Mouse (Mus musculus): ENCODE data around the gene Iqcn. TPM values are rescaled to one million over a fixed set of nuclear protein-coding genes. Genes with fewer than 3 reads are reported as not detected.

Iqcn gene
- 0.09 TPM in 2 replicates for polyA plus RNA-seq (2015; fragmentation: Nextera tagmentation; extraction: Ambion mirVana)

- H3K27me3 ChIP-seq = no peaks in the 10 kb centered on the region
- peak within 1 kb of the TSS; percentile 47 for H3K27ac ChIP-seq (replicated peaks)
- H3K4me3 ChIP-seq = peak within 1 kb of the TSS; percentile 95; the same call in 1 of the 2 replicates
- peak within 1 kb of the TSS; percentile 61 for H3K4me2 ChIP-seq
- WGBS = 95% methylated on average over 3 of the region's 3 CpGs
- H3K36me3 ChIP-seq = no peaks in the 10 kb centered on the region
- ATAC-seq (ENCODE audit: low FRiP score, low read depth) = no peak
- H3K9me3 ChIP-seq = no peaks in the 10 kb centered on the region
- H3K4me1 ChIP-seq (replicated peaks) = peaks cover 34% of the 10 kb centered on the region
- H3K9ac ChIP-seq = no peak within 1 kb of the TSS
Measured at GRCm38 (mm10) chr8:70703287-70703686, at the start of gene Iqcn. Iqcn (plus strand) TSS chr8:70703457.

- no peak overlapping the region for H3K9ac ChIP-seq
- H3K4me2 ChIP-seq = no peak overlapping the region
- H3K4me3 ChIP-seq = no peak overlapping the region
- H3K36me3 ChIP-seq = peaks cover 7% of the 10 kb centered on the region; the same call in 1 of the 2 replicates
- ATAC-seq (ENCODE audit: low FRiP score, low read depth) = no peak
- H3K9me3 ChIP-seq = no peaks in the 10 kb centered on the region
- no peaks in the 10 kb centered on the region for H3K27me3 ChIP-seq
- peaks cover 35% of the 10 kb centered on the region for H3K4me1 ChIP-seq (replicated peaks)
- no peak overlapping the region for H3K27ac ChIP-seq (replicated peaks)
- WGBS = 76% methylated on average over 1 of the region's 1 CpGs
Measured at GRCm38 (mm10) chr8:70654121-70654520, 49.1 kb upstream of the Iqcn start.

- Histone ChIP-seq H3K4me2 (no peak overlapping the region), H3K9ac (no peak overlapping the region), H3K4me3 (no peak overlapping the region), H3K36me3 (peaks cover 7% of the 10 kb centered on the region; the same call in 1 of the 2 replicates), H3K27me3 (no peaks in the 10 kb centered on the region), H3K27ac (replicated peaks) (peak overlapping the region; percentile 82), H3K4me1 (replicated peaks) (peaks cover 37% of the 10 kb centered on the region), H3K9me3 (no peaks in the 10 kb centered on the region)
- no peak for ATAC-seq (ENCODE audit: low FRiP score, low read depth)
- 25% methylated on average over 2 of the region's 2 CpGs for WGBS
Measured at GRCm38 (mm10) chr8:70655469-70655868, 47.8 kb upstream of the Iqcn start.

- no peaks in the 10 kb centered on the region for H3K9me3 ChIP-seq
- H3K27ac ChIP-seq (replicated peaks) = peak overlapping the region; percentile 82
- H3K9ac ChIP-seq = no peak overlapping the region
- peak overlapping the region; percentile 26; the same call in 1 of the 2 replicates for H3K4me2 ChIP-seq
- 0 out of 2 replicates have a peak, but pooled peaks have one; percentile 13 for ATAC-seq (ENCODE audit: low FRiP score, low read depth)
- H3K36me3 ChIP-seq = peaks cover 7% of the 10 kb centered on the region; the same call in 1 of the 2 replicates
- H3K4me3 ChIP-seq = no peak overlapping the region
- no peaks in the 10 kb centered on the region for H3K27me3 ChIP-seq
- WGBS = 16% methylated on average over 13 of the region's 13 CpGs
- peaks cover 39% of the 10 kb centered on the region for H3K4me1 ChIP-seq (replicated peaks)
Measured at GRCm38 (mm10) chr8:70656193-70656790, 47.0 kb upstream of the Iqcn start.

- Histone ChIP-seq H3K4me2 (peak overlapping the region; percentile 96), H3K36me3 (0 out of 2 replicates have a peak, but pooled peaks cover 4% of the 10 kb centered on the region), H3K4me3 (no peak overlapping the region), H3K9ac (no peak overlapping the region), H3K27ac (replicated peaks) (peak overlapping the region; percentile 82), H3K27me3 (no peaks in the 10 kb centered on the region), H3K4me1 (replicated peaks) (peaks cover 39% of the 10 kb centered on the region), H3K9me3 (no peaks in the 10 kb centered on the region)
- ATAC-seq (ENCODE audit: low FRiP score, low read depth) = no peak
- 88% methylated on average over 3 of the region's 3 CpGs for WGBS
Measured at GRCm38 (mm10) chr8:70657214-70657613, 46.0 kb upstream of the Iqcn start.

- Histone ChIP-seq H3K27ac (replicated peaks) (peak overlapping the region; percentile 82; the same call in 1 of the 2 replicates), H3K36me3 (0 out of 2 replicates have a peak, but pooled peaks cover 4% of the 10 kb centered on the region), H3K9ac (no peak overlapping the region), H3K4me2 (peak overlapping the region; percentile 96), H3K4me3 (peak overlapping the region; percentile 78; the same call in 1 of the 2 replicates), H3K4me1 (replicated peaks) (peaks cover 39% of the 10 kb centered on the region), H3K9me3 (no peaks in the 10 kb centered on the region), H3K27me3 (no peaks in the 10 kb centered on the region)
- 32% methylated on average over 2 of the region's 2 CpGs for WGBS
- no peak for ATAC-seq (ENCODE audit: low FRiP score, low read depth)
Measured at GRCm38 (mm10) chr8:70657739-70658138, 45.5 kb upstream of the Iqcn start.

- under 1% methylated on average over 31 of the region's 31 CpGs for WGBS
- peak overlapping the region; percentile 70 for H3K9ac ChIP-seq
- peaks cover 39% of the 10 kb centered on the region for H3K4me1 ChIP-seq (replicated peaks)
- peak overlapping the region; percentile 65 for H3K27ac ChIP-seq (replicated peaks)
- H3K9me3 ChIP-seq = no peaks in the 10 kb centered on the region
- H3K36me3 ChIP-seq = 0 out of 2 replicates have a peak, but pooled peaks cover 4% of the 10 kb centered on the region
- H3K4me2 ChIP-seq = peak overlapping the region; percentile 96
- H3K27me3 ChIP-seq = no peaks in the 10 kb centered on the region
- peak overlapping the region; percentile 78 for H3K4me3 ChIP-seq
- peak; percentile 55; the same call in 1 of the 2 replicates for ATAC-seq (ENCODE audit: low FRiP score, low read depth)
Measured at GRCm38 (mm10) chr8:70658897-70659603, 44.2 kb upstream of the Iqcn start.

- ATAC-seq (ENCODE audit: low FRiP score, low read depth) = peak; percentile 90
- H3K4me2 ChIP-seq = peak overlapping the region; percentile 96
- H3K4me3 ChIP-seq = peak overlapping the region; percentile 78
- 0 out of 2 replicates have a peak, but pooled peaks cover 4% of the 10 kb centered on the region for H3K36me3 ChIP-seq
- peaks cover 39% of the 10 kb centered on the region for H3K4me1 ChIP-seq (replicated peaks)
- peak overlapping the region; percentile 70 for H3K9ac ChIP-seq
- H3K9me3 ChIP-seq = no peaks in the 10 kb centered on the region
- WGBS = under 1% methylated on average over 42 of the region's 44 CpGs
- peak overlapping the region; percentile 65 for H3K27ac ChIP-seq (replicated peaks)
- H3K27me3 ChIP-seq = no peaks in the 10 kb centered on the region
Measured at GRCm38 (mm10) chr8:70659604-70660272, 43.5 kb upstream of the Iqcn start.

- H3K4me1 ChIP-seq (replicated peaks) = peaks cover 37% of the 10 kb centered on the region
- H3K9me3 ChIP-seq = no peaks in the 10 kb centered on the region
- 4% methylated on average over 14 of the region's 14 CpGs for WGBS
- no peaks in the 10 kb centered on the region for H3K27me3 ChIP-seq
- peak; percentile 36 for ATAC-seq (ENCODE audit: low FRiP score, low read depth)
- 0 out of 2 replicates have a peak, but pooled peaks cover 3% of the 10 kb centered on the region for H3K36me3 ChIP-seq
- H3K9ac ChIP-seq = peak within 1 kb of the TSS; percentile 70
- H3K4me2 ChIP-seq = peak within 1 kb of the TSS; percentile 96
- peak within 1 kb of the TSS; percentile 78 for H3K4me3 ChIP-seq
- peak within 1 kb of the TSS; percentile 65 for H3K27ac ChIP-seq (replicated peaks)
Measured at GRCm38 (mm10) chr8:70660273-70660725, 43.0 kb upstream of the Iqcn start, which contains the start of gene Pgpep1. Pgpep1 (minus strand) TSS chr8:70660388.

GRCm38 (mm10) chr8:70663691-70664090 is 39.6 kb upstream of the Iqcn start:
- 36% methylated on average over 4 of the region's 4 CpGs for WGBS

GRCm38 (mm10) chr8:70664631-70665030 is 38.6 kb upstream of the Iqcn start:
- WGBS = 79% methylated on average over 3 of the region's 3 CpGs
- no peak overlapping the region for H3K4me3 ChIP-seq
- ATAC-seq (ENCODE audit: low FRiP score, low read depth) = no peak
- no peak overlapping the region for H3K4me2 ChIP-seq
- H3K27ac ChIP-seq (replicated peaks) = no peak overlapping the region
- H3K9me3 ChIP-seq = no peaks in the 10 kb centered on the region
- H3K9ac ChIP-seq = no peak overlapping the region
- no peaks in the 10 kb centered on the region for H3K27me3 ChIP-seq
- no peaks in the 10 kb centered on the region for H3K36me3 ChIP-seq
- peaks cover 10% of the 10 kb centered on the region for H3K4me1 ChIP-seq (replicated peaks)

More at GRCm38 (mm10) chr8:70663691-70664090, 39.6 kb upstream of the Iqcn start:
- H3K27me3 ChIP-seq = no peaks in the 10 kb centered on the region
- H3K27ac ChIP-seq (replicated peaks) = peak overlapping the region; percentile 66
- H3K4me1 ChIP-seq (replicated peaks) = peaks cover 16% of the 10 kb centered on the region
- no peak overlapping the region for H3K9ac ChIP-seq
- H3K9me3 ChIP-seq = no peaks in the 10 kb centered on the region
- H3K36me3 ChIP-seq = no peaks in the 10 kb centered on the region
- H3K4me2 ChIP-seq = no peak overlapping the region
- no peak for ATAC-seq (ENCODE audit: low FRiP score, low read depth)
- H3K4me3 ChIP-seq = no peak overlapping the region
